Mouse (Mus musculus) embryonic facial prominence, embryonic 10.5 days (tissue): ENCODE measurements at regions not wholly inside any gene's neighbourhood (a gene's known extent, or its start where the extent isn't known, plus 50 kb on each side); places are given as distances from the start of the nearest gene placed in this dataset.

Experiments used
- DNase-seq: peaks from one replicate; pipeline ENCODE4 v3.0.0-alpha.2; 2017; ENCODE audit warnings: low spot score
- H3K27ac ChIP-seq: fragments of 300-500 bp; sonication (generic); replicated peaks from 2 replicates; pipeline ENCODE4 v1.5.1; 2016; ENCODE audit warnings: mild to moderate bottlenecking
- H3K27me3 ChIP-seq: fragments of 300-500 bp; sonication (generic); replicated peaks from 2 replicates; pipeline ENCODE4 v1.6.1; 2016; ENCODE audit warnings: low read depth, mild to moderate bottlenecking; ENCODE audit not compliant: poor library complexity, severe bottlenecking
- H3K36me3 ChIP-seq: fragments of 300-500 bp; sonication (generic); replicated peaks from 2 replicates; pipeline ENCODE4 v1.6.1; 2016; ENCODE audit warnings: mild to moderate bottlenecking, moderate library complexity
- H3K4me1 ChIP-seq: fragments of 300-500 bp; sonication (generic); 2 replicates; pipeline ENCODE4 v1.6.1; 2016
- H3K4me3 ChIP-seq: fragments of 300-500 bp; sonication (generic); 2 replicates; pipeline ENCODE4 v1.5.1; 2016; ENCODE audit warnings: mild to moderate bottlenecking, moderate library complexity
- H3K9me3 ChIP-seq: fragments of 300-500 bp; sonication (generic); 2 replicates; pipeline ENCODE4 v1.6.1; 2016; ENCODE audit warnings: mild to moderate bottlenecking
- WGBS: fragments of 180-500 bp; shearing (Covaris S2); methylation state at CpG from one replicate; pipeline ENCODE4 v1.1.7; 2016; 5-methylcytosine and 5-hydroxymethylcytosine counted together

GRCm38 (mm10) chr7:70300516-70300915 lies 66.0 kb downstream of the Nr2f2 start:
- H3K4me1 ChIP-seq, result peaks cover 19% of the 10 kb centered on the region
- WGBS, result 70% methylated on average over 5 of the region's 5 CpGs
- no peaks in the 10 kb centered on the region for H3K36me3 ChIP-seq
- H3K4me3 ChIP-seq, result no peak overlapping the region
- no peaks in the 10 kb centered on the region for H3K9me3 ChIP-seq
- DNase-seq, result no peak
- no peaks in the 10 kb centered on the region; the same call in 1 of the 2 replicates for H3K27me3 ChIP-seq
- no peak overlapping the region for H3K27ac ChIP-seq

- no peak for DNase-seq
- 93% methylated on average over 6 of the region's 6 CpGs for WGBS
- peaks cover 58% of the 10 kb centered on the region for H3K27me3 ChIP-seq
Measured at GRCm38 (mm10) chr7:70291431-70291830, 75.1 kb downstream of the Nr2f2 start.

GRCm38 (mm10) chr7:70290733-70291320 lies 75.7 kb downstream of the Nr2f2 start:
- 67% methylated on average over 8 of the region's 8 CpGs for WGBS
- Histone ChIP-seq H3K27ac (no peak overlapping the region), H3K4me1 (peaks cover 18% of the 10 kb centered on the region), H3K36me3 (no peaks in the 10 kb centered on the region), H3K27me3 (peaks cover 64% of the 10 kb centered on the region), H3K9me3 (no peaks in the 10 kb centered on the region), H3K4me3 (no peak overlapping the region)
- no peak for DNase-seq

More at GRCm38 (mm10) chr7:70291431-70291830, 75.1 kb downstream of the Nr2f2 start:
- H3K27ac ChIP-seq, result no peak overlapping the region
- peaks cover 18% of the 10 kb centered on the region for H3K4me1 ChIP-seq
- H3K36me3 ChIP-seq, result no peaks in the 10 kb centered on the region
- H3K4me3 ChIP-seq, result no peak overlapping the region
- no peaks in the 10 kb centered on the region for H3K9me3 ChIP-seq

GRCm38 (mm10) chr7:70290277-70290676 lies 76.3 kb downstream of the Nr2f2 start:
- peaks cover 18% of the 10 kb centered on the region for H3K4me1 ChIP-seq
- no peaks in the 10 kb centered on the region for H3K9me3 ChIP-seq
- no peak for DNase-seq
- H3K4me3 ChIP-seq, result no peak overlapping the region
- WGBS, result 48% methylated on average over 6 of the region's 6 CpGs
- H3K27ac ChIP-seq, result no peak overlapping the region
- H3K36me3 ChIP-seq, result no peaks in the 10 kb centered on the region
- peaks cover 69% of the 10 kb centered on the region for H3K27me3 ChIP-seq

- H3K4me1 ChIP-seq, result peaks cover 18% of the 10 kb centered on the region
- H3K36me3 ChIP-seq, result no peaks in the 10 kb centered on the region
- no peak overlapping the region; the same call in 1 of the 2 replicates for H3K4me3 ChIP-seq
- H3K9me3 ChIP-seq, result no peaks in the 10 kb centered on the region
- DNase-seq, result no peak
- H3K27me3 ChIP-seq, result peaks cover 86% of the 10 kb centered on the region
- no peak overlapping the region for H3K27ac ChIP-seq
- WGBS, result 9% methylated on average over 5 of the region's 5 CpGs
Measured at GRCm38 (mm10) chr7:70288621-70289020, 77.9 kb downstream of the Nr2f2 start.

- Histone ChIP-seq H3K9me3 (no peaks in the 10 kb centered on the region), H3K27me3 (peaks cover 93% of the 10 kb centered on the region), H3K27ac (peak overlapping the region; percentile 24), H3K4me3 (peak overlapping the region; percentile 50), H3K36me3 (no peaks in the 10 kb centered on the region), H3K4me1 (peaks cover 22% of the 10 kb centered on the region)
- DNase-seq, result peak; percentile 62
- under 1% methylated on average over 29 of the region's 29 CpGs for WGBS
Measured at GRCm38 (mm10) chr7:70287891-70288421, 78.6 kb downstream of the Nr2f2 start.

- Histone ChIP-seq H3K4me3 (no peak overlapping the region), H3K4me1 (peaks cover 31% of the 10 kb centered on the region), H3K27ac (no peak overlapping the region), H3K27me3 (peaks cover 100% of the 10 kb centered on the region), H3K36me3 (no peaks in the 10 kb centered on the region), H3K9me3 (no peaks in the 10 kb centered on the region)
- peak; percentile 41 for DNase-seq
- 1% methylated on average over 14 of the region's 14 CpGs for WGBS
Measured at GRCm38 (mm10) chr7:70286836-70287355, 79.6 kb downstream of the Nr2f2 start.

- peaks cover 46% of the 10 kb centered on the region for H3K4me1 ChIP-seq
- no peaks in the 10 kb centered on the region for H3K9me3 ChIP-seq
- WGBS, result 3% methylated on average over 3 of the region's 3 CpGs
- DNase-seq, result no peak
- H3K27me3 ChIP-seq, result peaks cover 100% of the 10 kb centered on the region
- no peak overlapping the region for H3K4me3 ChIP-seq
- no peaks in the 10 kb centered on the region for H3K36me3 ChIP-seq
- H3K27ac ChIP-seq, result no peak overlapping the region
Measured at GRCm38 (mm10) chr7:70285344-70285743, 81.2 kb downstream of the Nr2f2 start.

GRCm38 (mm10) chr7:70283836-70284235 lies 82.7 kb downstream of the Nr2f2 start:
- Histone ChIP-seq H3K27me3 (peaks cover 100% of the 10 kb centered on the region), H3K4me1 (peaks cover 54% of the 10 kb centered on the region), H3K36me3 (no peaks in the 10 kb centered on the region), H3K4me3 (no peak overlapping the region), H3K9me3 (no peaks in the 10 kb centered on the region), H3K27ac (no peak overlapping the region)
- no peak for DNase-seq
- 3% methylated on average over 1 of the region's 1 CpGs for WGBS

- Histone ChIP-seq H3K27me3 (peaks cover 100% of the 10 kb centered on the region), H3K4me3 (no peak overlapping the region), H3K9me3 (no peaks in the 10 kb centered on the region), H3K4me1 (peaks cover 50% of the 10 kb centered on the region), H3K36me3 (no peaks in the 10 kb centered on the region), H3K27ac (no peak overlapping the region)
- no peak for DNase-seq
- WGBS, result 2% methylated on average over 4 of the region's 4 CpGs
Measured at GRCm38 (mm10) chr7:70283166-70283565, 83.4 kb downstream of the Nr2f2 start.

- peak; percentile 42 for DNase-seq
- Histone ChIP-seq H3K9me3 (no peaks in the 10 kb centered on the region), H3K4me1 (peaks cover 38% of the 10 kb centered on the region), H3K27me3 (peaks cover 100% of the 10 kb centered on the region), H3K4me3 (no peak overlapping the region), H3K36me3 (no peaks in the 10 kb centered on the region), H3K27ac (no peak overlapping the region)
- 2% methylated on average over 11 of the region's 11 CpGs for WGBS
Measured at GRCm38 (mm10) chr7:70281891-70282515, 84.5 kb downstream of the Nr2f2 start.

- H3K36me3 ChIP-seq, result no peaks in the 10 kb centered on the region
- H3K27me3 ChIP-seq, result peaks cover 99% of the 10 kb centered on the region
- H3K27ac ChIP-seq, result peak overlapping the region; percentile 57; the same call in 1 of the 2 replicates
- peak overlapping the region; percentile 51 for H3K4me3 ChIP-seq
- peaks cover 36% of the 10 kb centered on the region for H3K4me1 ChIP-seq
- H3K9me3 ChIP-seq, result no peaks in the 10 kb centered on the region
- WGBS, result under 1% methylated on average over 22 of the region's 22 CpGs
- no peak for DNase-seq
Measured at GRCm38 (mm10) chr7:70281381-70281750, 85.2 kb downstream of the Nr2f2 start.
